In genomic region chr4:33125409-33126084, GRCm38 (mm10) we compare ENCODE assay signal across 12 mouse cellular contexts. TPM values are rescaled to one million over a fixed set of nuclear protein-coding genes. Genes with fewer than 3 reads are reported as not detected.
DNase-seq lines count a peak whose midpoint lies in the region; ATAC-seq lines count a peak whose summit lies in the region.
"Had no signal": no experiment of that assay in that cellular context is flagged by ENCODE, and none has a peak within 500 bp of the region (broad histone marks: within the 10 kb centered on the region; RNA-seq: fewer than 3 reads in every experiment).

No protein-coding gene starts in this region.

- no peak overlapping the region for H3K4me2 ChIP-seq in midbrain, embryonic 14.5 days (ENCODE audit: low read length)
- H3K4me2 ChIP-seq in midbrain, embryonic 15.5 days: no peak overlapping the region
- H3K4me2 ChIP-seq: liver, embryonic 15.5 days had no signal

- no peaks in the 10 kb centered on the region for H3K4me1 ChIP-seq in midbrain, embryonic 14.5 days (ENCODE audit: control insufficient read depth, insufficient read depth, low read length)
- H3K4me1 ChIP-seq in midbrain, embryonic 15.5 days: no peaks in the 10 kb centered on the region
- H3K4me1 ChIP-seq: liver, embryonic 15.5 days had no signal

- H3K9me3 ChIP-seq in midbrain, embryonic 14.5 days (ENCODE audit: control insufficient read depth, low read length): no peaks in the 10 kb centered on the region
- H3K9me3 ChIP-seq in midbrain, embryonic 15.5 days: no peaks in the 10 kb centered on the region
- H3K9me3 ChIP-seq: liver, embryonic 15.5 days had no signal

- no peaks in the 10 kb centered on the region for H3K36me3 ChIP-seq in midbrain, embryonic 14.5 days (ENCODE audit: control insufficient read depth, insufficient read depth, low read length)
- H3K36me3 ChIP-seq in midbrain, embryonic 15.5 days (replicated peaks): no peaks in the 10 kb centered on the region
- H3K36me3 ChIP-seq: liver, embryonic 15.5 days had no signal

- ATAC-seq in midbrain, embryonic 14.5 days (ENCODE audit: low FRiP score, low TSS enrichment): no peak
- no peak for ATAC-seq in midbrain, embryonic 15.5 days (replicated peaks)

- H3K4me3 ChIP-seq in midbrain, embryonic 14.5 days (replicated peaks; ENCODE audit: low read depth, low read length): no peak overlapping the region
- no peak overlapping the region for H3K4me3 ChIP-seq in midbrain, embryonic 15.5 days
- H3K4me3 ChIP-seq: liver, embryonic 15.5 days had no signal

- H3K9ac ChIP-seq in midbrain, embryonic 14.5 days (replicated peaks; ENCODE audit: low read length): no peak overlapping the region
- H3K9ac ChIP-seq in midbrain, embryonic 15.5 days: no peak overlapping the region
- H3K9ac ChIP-seq: liver, embryonic 15.5 days had no signal

- 65% methylated on average over 10 of the region's 10 CpGs for WGBS in midbrain, embryonic 14.5 days
- WGBS in midbrain, embryonic 15.5 days: 53% methylated on average over 10 of the region's 10 CpGs

- H3K27ac ChIP-seq in midbrain, embryonic 14.5 days (replicated peaks; ENCODE audit: low read depth, low read length): no peak overlapping the region
- H3K27ac ChIP-seq in midbrain, embryonic 15.5 days: no peak overlapping the region
- H3K27ac ChIP-seq: liver, embryonic 15.5 days had no signal

- DNase-seq in gastrocnemius, adult 18-20 months (ENCODE audit: low spot score): peak; percentile 41
- no peak for DNase-seq in gastrocnemius, postnatal 4 days (ENCODE audit: low spot score in 2 of 2)
- peak; percentile 26 for DNase-seq in midbrain, embryonic 14.5 days
- DNase-seq in cerebellum, postnatal 25 days: peak; percentile 75 to 88
- peak; percentile 44 for DNase-seq in retina, postnatal 7 days (ENCODE audit: low read depth, low spot score)
- no peak for DNase-seq in B cell, adult 2 months
- no peak for DNase-seq in ovary, postnatal 36 days (ENCODE audit: low spot score)
- DNase-seq: kidney, postnatal 14 days had no signal

- H3K27me3 ChIP-seq in midbrain, embryonic 14.5 days (ENCODE audit: control insufficient read depth, insufficient read depth, low read length): no peaks in the 10 kb centered on the region
- no peaks in the 10 kb centered on the region for H3K27me3 ChIP-seq in midbrain, embryonic 15.5 days (replicated peaks)
- H3K27me3 ChIP-seq: liver, embryonic 15.5 days had no signal

RNA-seq across cellular contexts. Expression of gene Gabrr1, which starts 6.8 kb away (rescaled TPM):
- total RNA-seq in gastrocnemius, adult 18-20 months (2021): under 1 TPM; 0.12 to 0.34 TPM
- under 1 TPM in 1 of 2 experiments, not detected in 1; 0.20 TPM for total RNA-seq in gastrocnemius, postnatal 4 days (2021)
- 0.78 and 0.80 TPM in 2 replicates for polyA plus RNA-seq in midbrain, embryonic 14.5 days (2014; fragmentation: Nextera tagmentation; extraction: Ambion mirVana)
- polyA plus RNA-seq in midbrain, embryonic 15.5 days (2015; fragmentation: Nextera tagmentation; extraction: Ambion mirVana): 0.79 and 1.1 TPM in 2 replicates
- total RNA-seq: gastrocnemius, postnatal 36 days had no signal
- polyA plus RNA-seq: liver, embryonic 15.5 days; spleen, adult 2 months had no signal

Comparison
In these comparisons a context has a peak if more than half of its experiments do, and no peak if none do; other contexts are left out.
1. DNase-seq: peak in gastrocnemius, adult 18-20 months (single experiment), midbrain, embryonic 14.5 days (single experiment), cerebellum, postnatal 25 days (2 of 2) and retina, postnatal 7 days (single experiment); none in gastrocnemius, postnatal 4 days (0 of 2), B cell, adult 2 months (0 of 2) and ovary, postnatal 36 days (single experiment).